Mouse (Mus musculus) layer of hippocampus, adult 9-10 months (tissue): ENCODE measurements around the gene Vti1a.

ENCODE experiments used
- DNase-seq: peaks from one replicate; pipeline ENCODE4 v3.0.0; 2022; ENCODE audit warnings: low spot score

Gene Vti1a

GRCm38 (mm10) chr19:55523340-55523739, 207.2 kb downstream of the Vti1a start:
- no peak for DNase-seq

GRCm38 (mm10) chr19:55524385-55524784, 208.3 kb downstream of the Vti1a start:
- no peak for DNase-seq

GRCm38 (mm10) chr19:55525056-55525455, 209.0 kb downstream of the Vti1a start:
- no peak for DNase-seq

- no peak for DNase-seq
Observed at GRCm38 (mm10) chr19:55526717-55527235, 210.7 kb downstream of the Vti1a start.

- DNase-seq: no peak
Observed at GRCm38 (mm10) chr19:55530041-55530440, 213.9 kb downstream of the Vti1a start.

- no peak for DNase-seq
Observed at GRCm38 (mm10) chr19:55532681-55533080, 216.6 kb downstream of the Vti1a start.

GRCm38 (mm10) chr19:55536273-55536937, 220.3 kb downstream of the Vti1a start:
- no peak for DNase-seq

- DNase-seq: no peak
Observed at GRCm38 (mm10) chr19:55537691-55538090, 221.6 kb downstream of the Vti1a start.

GRCm38 (mm10) chr19:55541641-55542040, 225.5 kb downstream of the Vti1a start:
- DNase-seq: no peak

- no peak for DNase-seq
Observed at GRCm38 (mm10) chr19:55542461-55542860, 226.4 kb downstream of the Vti1a start.

- no peak for DNase-seq
Observed at GRCm38 (mm10) chr19:55543188-55543587, 227.1 kb downstream of the Vti1a start.

- DNase-seq: no peak
Observed at GRCm38 (mm10) chr19:55544498-55544897, 228.4 kb downstream of the Vti1a start.

- DNase-seq: peak; percentile 62
Observed at GRCm38 (mm10) chr19:55545529-55545928, 229.4 kb downstream of the Vti1a start.

GRCm38 (mm10) chr19:55546009-55546528, 230.0 kb downstream of the Vti1a start:
- no peak for DNase-seq

GRCm38 (mm10) chr19:55548206-55548605, 232.1 kb downstream of the Vti1a start:
- no peak for DNase-seq

GRCm38 (mm10) chr19:55548656-55549055, 232.6 kb downstream of the Vti1a start:
- no peak for DNase-seq

GRCm38 (mm10) chr19:55550176-55550575, 234.1 kb downstream of the Vti1a start:
- no peak for DNase-seq

GRCm38 (mm10) chr19:55552339-55552738, 236.2 kb downstream of the Vti1a start:
- DNase-seq: no peak

- DNase-seq: no peak
Observed at GRCm38 (mm10) chr19:55552861-55553260, 236.8 kb downstream of the Vti1a start.

GRCm38 (mm10) chr19:55554295-55554694, 238.2 kb downstream of the Vti1a start:
- no peak for DNase-seq

GRCm38 (mm10) chr19:55554703-55555102, 238.6 kb downstream of the Vti1a start:
- DNase-seq: no peak

- peak; percentile 17 for DNase-seq
Observed at GRCm38 (mm10) chr19:55556168-55556999, 240.3 kb downstream of the Vti1a start.

- DNase-seq: no peak
Observed at GRCm38 (mm10) chr19:55559331-55559730, 243.2 kb downstream of the Vti1a start.
